Mouse (Mus musculus): ENCODE measurements at regions not wholly inside any gene's neighbourhood (a gene's known extent, or its start where the extent isn't known, plus 50 kb on each side); places are given as distances from the start of the nearest gene placed in this dataset.

- intact Hi-C loops (cut with DNase I) = no loop called here
- Histone ChIP-seq H3K4me1 (ENCODE audit: control insufficient read depth, insufficient read depth, low read length) (no peaks in the 10 kb centered on the region), H3K36me3 (ENCODE audit: control insufficient read depth, insufficient read depth, low read length) (no peaks in the 10 kb centered on the region), H3K79me2 (replicated peaks; ENCODE audit: control insufficient read depth, insufficient read depth, low read length) (no peaks in the 10 kb centered on the region), H3K27ac (no peak overlapping the region), H3K27me3 (ENCODE audit: control insufficient read depth, insufficient read depth, low read length) (no peaks in the 10 kb centered on the region), H3K9ac (ENCODE audit: low read depth, low read length) (no peak overlapping the region), H3K4me3 (no peak overlapping the region)
- TF ChIP-seq POLR2A (IDR thresholded peaks at IDR 0.05; ENCODE audit: insufficient read depth, low read depth, low read length) = no peak
- no peak for TF ChIP-seq EP300 (IDR thresholded peaks at IDR 0.05; ENCODE audit: insufficient read depth, low read depth, low read length)
- TF ChIP-seq CTCF (IDR thresholded peaks at IDR 0.05) = no peak
- DNase-seq = no peak
- WGBS = 68% methylated on average over 11 of the region's 11 CpGs
Measured at GRCm38 (mm10) chr1:155472112-155472955, 55.1 kb upstream of the Xpr1 start.

- no peaks in the 10 kb centered on the region for H3K36me3 ChIP-seq (ENCODE audit: control insufficient read depth, insufficient read depth, low read length)
- H3K27me3 ChIP-seq (ENCODE audit: control insufficient read depth, insufficient read depth, low read length) = no peaks in the 10 kb centered on the region
- intact Hi-C loops (cut with DNase I) = no loop called here
- H3K4me3 ChIP-seq = no peak overlapping the region
- H3K27ac ChIP-seq = no peak overlapping the region
- H3K9ac ChIP-seq (ENCODE audit: low read depth, low read length) = no peak overlapping the region
- no peaks in the 10 kb centered on the region for H3K4me1 ChIP-seq (ENCODE audit: control insufficient read depth, insufficient read depth, low read length)
- no peak for TF ChIP-seq CTCF (IDR thresholded peaks at IDR 0.05)
- no peak for TF ChIP-seq EP300 (IDR thresholded peaks at IDR 0.05; ENCODE audit: insufficient read depth, low read depth, low read length)
- no peak for TF ChIP-seq POLR2A (IDR thresholded peaks at IDR 0.05; ENCODE audit: insufficient read depth, low read depth, low read length)
- WGBS = 63% methylated on average over 5 of the region's 5 CpGs
- H3K79me2 ChIP-seq (replicated peaks; ENCODE audit: control insufficient read depth, insufficient read depth, low read length) = no peaks in the 10 kb centered on the region
- DNase-seq = no peak
Measured at GRCm38 (mm10) chr1:155472956-155473646, 55.9 kb upstream of the Xpr1 start.

GRCm38 (mm10) chr1:155474973-155475372 lies 57.8 kb upstream of the Xpr1 start:
- DNase-seq = no peak
- WGBS = 39% methylated on average over 2 of the region's 2 CpGs
- no peak overlapping the region for H3K27ac ChIP-seq
- H3K27me3 ChIP-seq (ENCODE audit: control insufficient read depth, insufficient read depth, low read length) = no peaks in the 10 kb centered on the region
- intact Hi-C loops (cut with DNase I) = no loop called here
- TF ChIP-seq CTCF (IDR thresholded peaks at IDR 0.05) (no peak), POLR2A (IDR thresholded peaks at IDR 0.05; ENCODE audit: insufficient read depth, low read depth, low read length) (no peak), EP300 (IDR thresholded peaks at IDR 0.05; ENCODE audit: insufficient read depth, low read depth, low read length) (no peak)
- H3K9ac ChIP-seq (ENCODE audit: low read depth, low read length) = no peak overlapping the region
- no peak overlapping the region for H3K4me3 ChIP-seq
- H3K79me2 ChIP-seq (replicated peaks; ENCODE audit: control insufficient read depth, insufficient read depth, low read length) = no peaks in the 10 kb centered on the region
- H3K4me1 ChIP-seq (ENCODE audit: control insufficient read depth, insufficient read depth, low read length) = no peaks in the 10 kb centered on the region
- H3K36me3 ChIP-seq (ENCODE audit: control insufficient read depth, insufficient read depth, low read length) = no peaks in the 10 kb centered on the region

GRCm38 (mm10) chr1:155476237-155476636 lies 59.0 kb upstream of the Xpr1 start:
- TF ChIP-seq POLR2A (IDR thresholded peaks at IDR 0.05; ENCODE audit: insufficient read depth, low read depth, low read length) = no peak
- no peak for TF ChIP-seq CTCF (IDR thresholded peaks at IDR 0.05)
- TF ChIP-seq EP300 (IDR thresholded peaks at IDR 0.05; ENCODE audit: insufficient read depth, low read depth, low read length) = no peak
- Histone ChIP-seq H3K27ac (no peak overlapping the region), H3K4me1 (ENCODE audit: control insufficient read depth, insufficient read depth, low read length) (no peaks in the 10 kb centered on the region), H3K27me3 (ENCODE audit: control insufficient read depth, insufficient read depth, low read length) (no peaks in the 10 kb centered on the region), H3K9ac (ENCODE audit: low read depth, low read length) (no peak overlapping the region), H3K79me2 (replicated peaks; ENCODE audit: control insufficient read depth, insufficient read depth, low read length) (no peaks in the 10 kb centered on the region), H3K4me3 (no peak overlapping the region), H3K36me3 (ENCODE audit: control insufficient read depth, insufficient read depth, low read length) (no peaks in the 10 kb centered on the region)
- WGBS = 87% methylated on average over 3 of the region's 3 CpGs
- DNase-seq = no peak
- intact Hi-C loops (cut with DNase I) = no loop called here

GRCm38 (mm10) chr1:155482148-155482547 lies 64.9 kb upstream of the Xpr1 start:
- 54% methylated on average over 9 of the region's 9 CpGs for WGBS
- no peak for DNase-seq
- Histone ChIP-seq H3K79me2 (replicated peaks; ENCODE audit: control insufficient read depth, insufficient read depth, low read length) (no peaks in the 10 kb centered on the region), H3K4me1 (ENCODE audit: control insufficient read depth, insufficient read depth, low read length) (no peaks in the 10 kb centered on the region), H3K27me3 (ENCODE audit: control insufficient read depth, insufficient read depth, low read length) (no peaks in the 10 kb centered on the region), H3K27ac (no peak overlapping the region), H3K36me3 (ENCODE audit: control insufficient read depth, insufficient read depth, low read length) (no peaks in the 10 kb centered on the region), H3K9ac (ENCODE audit: low read depth, low read length) (no peak overlapping the region), H3K4me3 (no peak overlapping the region)
- intact Hi-C loops (cut with DNase I) = loop anchor here (5.0 kb wide), 1 partner anchor 40 kb away; no protein-coding TSS in a partner anchor
- no peak for TF ChIP-seq CTCF (IDR thresholded peaks at IDR 0.05)
- TF ChIP-seq EP300 (IDR thresholded peaks at IDR 0.05; ENCODE audit: insufficient read depth, low read depth, low read length) = no peak
- no peak for TF ChIP-seq POLR2A (IDR thresholded peaks at IDR 0.05; ENCODE audit: insufficient read depth, low read depth, low read length)

- H3K79me2 ChIP-seq (replicated peaks; ENCODE audit: control insufficient read depth, insufficient read depth, low read length) = no peaks in the 10 kb centered on the region
- no peak overlapping the region for H3K9ac ChIP-seq (ENCODE audit: low read depth, low read length)
- H3K36me3 ChIP-seq (ENCODE audit: control insufficient read depth, insufficient read depth, low read length) = no peaks in the 10 kb centered on the region
- TF ChIP-seq CTCF (IDR thresholded peaks at IDR 0.05) = no peak
- no peak for TF ChIP-seq POLR2A (IDR thresholded peaks at IDR 0.05; ENCODE audit: insufficient read depth, low read depth, low read length)
- no peak for TF ChIP-seq EP300 (IDR thresholded peaks at IDR 0.05; ENCODE audit: insufficient read depth, low read depth, low read length)
- intact Hi-C loops (cut with DNase I) = loop anchor here (5.0 kb wide), 1 partner anchor 40 kb away; no protein-coding TSS in a partner anchor
- H3K27me3 ChIP-seq (ENCODE audit: control insufficient read depth, insufficient read depth, low read length) = no peaks in the 10 kb centered on the region
- DNase-seq = no peak
- no peaks in the 10 kb centered on the region for H3K4me1 ChIP-seq (ENCODE audit: control insufficient read depth, insufficient read depth, low read length)
- no peak overlapping the region for H3K27ac ChIP-seq
- H3K4me3 ChIP-seq = no peak overlapping the region
- WGBS = 76% methylated on average over 5 of the region's 5 CpGs
Measured at GRCm38 (mm10) chr1:155482760-155483159, 65.5 kb upstream of the Xpr1 start.
